Mouse (Mus musculus): ENCODE data around the gene Dpysl4. TPM values are rescaled to one million over a fixed set of nuclear protein-coding genes. Genes with fewer than 3 reads are reported as not detected.

The Dpysl4 gene
- polyA plus RNA-seq, 1 experiment, result 0.25 TPM

- TF ChIP-seq POLR2A (IDR thresholded peaks at IDR 0.05; ENCODE audit: low read depth, low read length) (no peak), CTCF (conservative IDR thresholded peaks at IDR 0.05; ENCODE audit: insufficient read depth, insufficient read length, low read depth, low read length) (no peak)
- no peaks in the 10 kb centered on the region for H3K4me1 ChIP-seq (ENCODE audit: control insufficient read depth, insufficient read depth, low read length)
- no peak overlapping the region for H3K4me3 ChIP-seq (ENCODE audit: insufficient read depth, low read depth, low read length)
- H3K27me3 ChIP-seq (replicated peaks; ENCODE audit: control insufficient read depth, insufficient read depth, low read length), result no peaks in the 10 kb centered on the region
- no peak overlapping the region for H3K27ac ChIP-seq (ENCODE audit: insufficient read depth, low read depth, low read length)
- H3K36me3 ChIP-seq (ENCODE audit: control insufficient read depth, insufficient read depth, low read length), result no peaks in the 10 kb centered on the region
- DNase-seq, result no peak
- WGBS, result 70% methylated on average over 7 of the region's 7 CpGs
These were observed 6.7 kb upstream of the Dpysl4 start for GRCm38 (mm10) chr7:139079141-139079540.

- 73% methylated on average over 4 of the region's 4 CpGs for WGBS
These were observed 5.1 kb upstream of the Dpysl4 start for GRCm38 (mm10) chr7:139080714-139081113.

DNA sequence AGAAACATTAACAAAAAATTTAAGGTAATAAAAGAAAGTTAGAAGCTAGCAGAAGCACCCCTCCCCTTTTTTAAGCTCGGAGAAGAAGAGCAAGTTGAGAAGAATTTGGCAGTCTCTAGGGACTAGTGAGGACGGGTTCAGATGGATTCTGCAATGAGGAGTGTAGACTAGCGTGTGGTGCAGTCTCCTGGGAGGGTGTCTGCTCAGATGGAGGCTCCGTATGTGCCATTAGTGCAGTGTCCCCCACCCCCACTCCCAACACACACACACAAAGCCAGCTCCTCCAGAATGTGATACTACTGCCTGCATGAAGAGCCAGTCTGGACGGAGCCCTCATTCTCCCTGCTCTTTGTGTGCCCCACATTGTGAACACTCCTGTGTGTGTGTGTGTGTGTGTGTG, 4.6 kb upstream of the Dpysl4 start:
- TF ChIP-seq POLR2A (IDR thresholded peaks at IDR 0.05; ENCODE audit: low read depth, low read length) (no peak), CTCF (conservative IDR thresholded peaks at IDR 0.05; ENCODE audit: insufficient read depth, insufficient read length, low read depth, low read length) (no peak)
- 66% methylated on average over 5 of the region's 5 CpGs for WGBS
- H3K27ac ChIP-seq (ENCODE audit: insufficient read depth, low read depth, low read length), result no peak overlapping the region

More at GRCm38 (mm10) chr7:139080714-139081113, 5.1 kb upstream of the Dpysl4 start:
- Histone ChIP-seq H3K4me1 (ENCODE audit: control insufficient read depth, insufficient read depth, low read length) (no peaks in the 10 kb centered on the region), H3K27me3 (replicated peaks; ENCODE audit: control insufficient read depth, insufficient read depth, low read length) (no peaks in the 10 kb centered on the region), H3K4me3 (ENCODE audit: insufficient read depth, low read depth, low read length) (no peak overlapping the region), H3K36me3 (ENCODE audit: control insufficient read depth, insufficient read depth, low read length) (no peaks in the 10 kb centered on the region), H3K27ac (ENCODE audit: insufficient read depth, low read depth, low read length) (no peak overlapping the region)
- no peak for DNase-seq
- TF ChIP-seq CTCF (conservative IDR thresholded peaks at IDR 0.05; ENCODE audit: insufficient read depth, insufficient read length, low read depth, low read length) (0 out of 2 replicates have a peak, but pooled peaks have one; percentile 12), POLR2A (IDR thresholded peaks at IDR 0.05; ENCODE audit: low read depth, low read length) (no peak)

GRCm38 (mm10) chr7:139082281-139082680, 3.5 kb upstream of the Dpysl4 start:
- DNase-seq, result no peak
- no peak for TF ChIP-seq POLR2A (IDR thresholded peaks at IDR 0.05; ENCODE audit: low read depth, low read length)
- TF ChIP-seq CTCF (conservative IDR thresholded peaks at IDR 0.05; ENCODE audit: insufficient read depth, insufficient read length, low read depth, low read length), result no peak
- 30% methylated on average over 8 of the region's 8 CpGs for WGBS

More for the DNA sequence above, 4.6 kb upstream of the Dpysl4 start:
- H3K4me3 ChIP-seq (ENCODE audit: insufficient read depth, low read depth, low read length), result no peak overlapping the region
- no peaks in the 10 kb centered on the region for H3K27me3 ChIP-seq (replicated peaks; ENCODE audit: control insufficient read depth, insufficient read depth, low read length)
- H3K4me1 ChIP-seq (ENCODE audit: control insufficient read depth, insufficient read depth, low read length), result no peaks in the 10 kb centered on the region
- DNase-seq, result no peak
- H3K36me3 ChIP-seq (ENCODE audit: control insufficient read depth, insufficient read depth, low read length), result no peaks in the 10 kb centered on the region

DNA sequence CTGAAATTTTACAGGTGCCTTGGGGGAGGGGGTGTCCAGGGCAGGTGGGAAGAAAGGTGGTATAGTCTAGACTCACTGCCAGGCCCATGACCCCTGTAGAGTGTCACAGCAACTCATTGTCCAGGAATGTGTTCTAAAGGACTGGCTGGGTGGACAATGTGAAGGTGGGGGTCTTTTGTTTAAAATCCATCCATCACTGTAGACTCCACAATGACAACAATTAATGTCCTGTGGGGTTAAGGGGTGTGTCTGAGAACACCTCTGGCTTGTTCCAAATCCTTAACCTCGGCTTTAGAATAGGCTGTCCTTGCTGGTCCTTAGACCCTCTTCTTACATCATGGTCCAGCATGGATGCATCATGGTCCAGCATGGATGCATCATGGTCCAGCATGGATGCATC, 1.5 kb upstream of the Dpysl4 start:
- DNase-seq, result no peak
- no peaks in the 10 kb centered on the region for H3K36me3 ChIP-seq (ENCODE audit: control insufficient read depth, insufficient read depth, low read length)
- TF ChIP-seq CTCF (conservative IDR thresholded peaks at IDR 0.05; ENCODE audit: insufficient read depth, insufficient read length, low read depth, low read length), result no peak
- no peak for TF ChIP-seq POLR2A (IDR thresholded peaks at IDR 0.05; ENCODE audit: low read depth, low read length)
- H3K4me3 ChIP-seq (ENCODE audit: insufficient read depth, low read depth, low read length), result no peak overlapping the region
- 70% methylated on average over 1 of the region's 1 CpGs for WGBS
- no peaks in the 10 kb centered on the region for H3K27me3 ChIP-seq (replicated peaks; ENCODE audit: control insufficient read depth, insufficient read depth, low read length)
- H3K4me1 ChIP-seq (ENCODE audit: control insufficient read depth, insufficient read depth, low read length), result no peaks in the 10 kb centered on the region
- no peak overlapping the region for H3K27ac ChIP-seq (ENCODE audit: insufficient read depth, low read depth, low read length)

More at GRCm38 (mm10) chr7:139082281-139082680, 3.5 kb upstream of the Dpysl4 start:
- Histone ChIP-seq H3K36me3 (ENCODE audit: control insufficient read depth, insufficient read depth, low read length) (no peaks in the 10 kb centered on the region), H3K27me3 (replicated peaks; ENCODE audit: control insufficient read depth, insufficient read depth, low read length) (no peaks in the 10 kb centered on the region), H3K4me1 (ENCODE audit: control insufficient read depth, insufficient read depth, low read length) (no peaks in the 10 kb centered on the region), H3K27ac (ENCODE audit: insufficient read depth, low read depth, low read length) (no peak overlapping the region), H3K4me3 (ENCODE audit: insufficient read depth, low read depth, low read length) (no peak overlapping the region)

DNA sequence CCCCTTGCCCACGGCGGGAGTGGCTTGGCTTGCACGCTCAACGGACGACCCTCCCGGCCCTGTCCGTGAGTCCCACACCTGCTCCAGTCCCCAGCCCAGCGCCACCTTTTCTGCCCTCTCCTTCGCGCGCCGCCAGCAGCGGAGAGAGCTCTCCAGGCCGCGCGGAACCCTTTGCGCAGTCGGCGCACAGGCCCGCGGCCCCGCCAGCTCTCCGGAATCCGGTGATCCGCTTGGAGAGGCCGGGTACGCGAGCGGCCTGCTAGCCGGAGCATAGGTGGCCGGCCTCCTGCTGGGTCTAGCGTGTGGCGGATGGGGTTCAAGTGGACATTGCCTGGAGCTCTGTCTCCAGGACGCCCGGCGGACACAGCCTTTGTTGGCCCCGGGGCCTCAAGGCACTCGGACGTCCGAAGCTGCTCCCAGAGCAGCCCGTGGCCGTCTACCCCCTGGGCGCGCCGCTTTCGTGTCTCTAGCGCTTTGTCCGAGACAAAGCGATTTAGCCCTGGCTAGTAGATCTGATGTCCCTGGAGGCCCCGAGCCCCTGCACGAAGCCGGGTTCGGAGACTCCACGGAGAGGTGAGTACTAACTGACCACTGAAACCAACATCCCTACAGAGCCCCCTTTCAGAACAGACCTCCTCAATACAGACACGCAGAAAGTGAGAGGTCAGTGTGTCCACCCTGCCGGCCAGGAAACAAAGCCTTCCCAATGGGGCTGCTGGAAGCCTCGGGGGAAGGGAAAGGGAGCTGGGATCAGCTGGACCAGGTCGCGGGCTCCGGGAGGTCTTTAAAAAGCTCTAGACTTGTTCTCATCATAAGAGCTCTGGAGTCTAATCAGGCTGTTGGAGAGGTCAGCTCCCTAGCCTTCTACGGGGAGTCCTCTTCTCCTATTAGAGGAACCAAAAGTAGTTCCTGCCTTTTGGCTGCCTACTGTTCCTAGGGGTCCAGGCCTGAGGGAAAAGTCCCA, 676 bp downstream of the Dpysl4 start:
- H3K4me1 ChIP-seq (ENCODE audit: control insufficient read depth, insufficient read depth, low read length), result no peaks in the 10 kb centered on the region
- DNase-seq, result no peak
- H3K27me3 ChIP-seq (replicated peaks; ENCODE audit: control insufficient read depth, insufficient read depth, low read length), result no peaks in the 10 kb centered on the region
- no peak for TF ChIP-seq CTCF (conservative IDR thresholded peaks at IDR 0.05; ENCODE audit: insufficient read depth, insufficient read length, low read depth, low read length)
- TF ChIP-seq POLR2A (IDR thresholded peaks at IDR 0.05; ENCODE audit: low read depth, low read length), result no peak
- 4% methylated on average over 61 of the region's 61 CpGs for WGBS
- peak overlapping the region; percentile 21; the same call in 1 of the 2 replicates for H3K4me3 ChIP-seq (ENCODE audit: insufficient read depth, low read depth, low read length)
- no peaks in the 10 kb centered on the region for H3K36me3 ChIP-seq (ENCODE audit: control insufficient read depth, insufficient read depth, low read length)
- no peak overlapping the region for H3K27ac ChIP-seq (ENCODE audit: insufficient read depth, low read depth, low read length)

- Histone ChIP-seq H3K27ac (ENCODE audit: insufficient read depth, low read depth, low read length) (no peak overlapping the region), H3K36me3 (ENCODE audit: control insufficient read depth, insufficient read depth, low read length) (no peaks in the 10 kb centered on the region), H3K4me1 (ENCODE audit: control insufficient read depth, insufficient read depth, low read length) (no peaks in the 10 kb centered on the region), H3K4me3 (ENCODE audit: insufficient read depth, low read depth, low read length) (no peak overlapping the region), H3K27me3 (replicated peaks; ENCODE audit: control insufficient read depth, insufficient read depth, low read length) (no peaks in the 10 kb centered on the region)
- no peak for DNase-seq
- TF ChIP-seq CTCF (conservative IDR thresholded peaks at IDR 0.05; ENCODE audit: insufficient read depth, insufficient read length, low read depth, low read length), result no peak
- TF ChIP-seq POLR2A (IDR thresholded peaks at IDR 0.05; ENCODE audit: low read depth, low read length), result no peak
- WGBS, result 72% methylated on average over 2 of the region's 2 CpGs
These were observed 2.0 kb downstream of the Dpysl4 start for GRCm38 (mm10) chr7:139087801-139088200.
